Mouse (Mus musculus): Measurements from ENCODE around the gene Tectb. TPM values are rescaled to one million over a fixed set of nuclear protein-coding genes. Genes with fewer than 3 reads are reported as not detected.
"Not testable (repeated sequence)": the region's sequence is repeated elsewhere in the genome, so short reads cannot be mapped to it uniquely, and the experiment has no call there.

Tectb gene
- polyA plus RNA-seq, 1 experiment = not detected

DNA sequence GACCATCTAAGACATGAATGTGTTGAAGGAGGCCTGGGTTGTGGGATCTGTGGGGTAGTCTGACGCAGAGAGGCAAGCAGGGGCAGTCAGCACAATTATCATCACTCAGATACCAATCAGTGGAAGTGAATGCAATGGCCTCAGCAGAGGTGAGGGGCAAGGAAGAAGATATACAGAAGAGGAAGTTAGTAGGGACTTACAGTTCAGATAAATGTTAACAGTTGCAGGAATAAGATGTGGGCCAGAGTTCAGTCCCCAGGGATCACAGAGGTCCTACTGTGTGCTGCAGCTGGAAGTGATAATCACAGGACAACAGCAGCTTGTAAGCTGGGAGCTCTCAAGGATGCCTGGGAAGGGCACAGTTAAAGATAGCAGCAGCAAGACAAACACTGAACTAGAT is 16.4 kb upstream of the Tectb start:
- TF ChIP-seq CTCF (IDR thresholded peaks at IDR 0.05; ENCODE audit: extremely low read depth, insufficient read depth, insufficient read length, insufficient replicate concordance) (no peak), POLR2A (IDR thresholded peaks at IDR 0.05; ENCODE audit: low read depth, low read length) (no peak)
- H3K27me3 ChIP-seq (ENCODE audit: control insufficient read depth, insufficient read depth, low read length) = no peaks in the 10 kb centered on the region
- H3K4me1 ChIP-seq (ENCODE audit: control insufficient read depth, insufficient read depth, insufficient read length) = no peaks in the 10 kb centered on the region
- no peak overlapping the region for H3K27ac ChIP-seq (ENCODE audit: insufficient read depth, low read length)
- WGBS = 64% methylated on average over 1 of the region's 1 CpGs
- no peak for DNase-seq (ENCODE audit: low read depth in 1 of 2, low spot score in 2 of 2)
- no peaks in the 10 kb centered on the region for H3K36me3 ChIP-seq (ENCODE audit: control insufficient read depth, insufficient read depth, low read length)
- no peak overlapping the region for H3K4me3 ChIP-seq (ENCODE audit: extremely low read depth, insufficient read depth, insufficient read length)

DNA sequence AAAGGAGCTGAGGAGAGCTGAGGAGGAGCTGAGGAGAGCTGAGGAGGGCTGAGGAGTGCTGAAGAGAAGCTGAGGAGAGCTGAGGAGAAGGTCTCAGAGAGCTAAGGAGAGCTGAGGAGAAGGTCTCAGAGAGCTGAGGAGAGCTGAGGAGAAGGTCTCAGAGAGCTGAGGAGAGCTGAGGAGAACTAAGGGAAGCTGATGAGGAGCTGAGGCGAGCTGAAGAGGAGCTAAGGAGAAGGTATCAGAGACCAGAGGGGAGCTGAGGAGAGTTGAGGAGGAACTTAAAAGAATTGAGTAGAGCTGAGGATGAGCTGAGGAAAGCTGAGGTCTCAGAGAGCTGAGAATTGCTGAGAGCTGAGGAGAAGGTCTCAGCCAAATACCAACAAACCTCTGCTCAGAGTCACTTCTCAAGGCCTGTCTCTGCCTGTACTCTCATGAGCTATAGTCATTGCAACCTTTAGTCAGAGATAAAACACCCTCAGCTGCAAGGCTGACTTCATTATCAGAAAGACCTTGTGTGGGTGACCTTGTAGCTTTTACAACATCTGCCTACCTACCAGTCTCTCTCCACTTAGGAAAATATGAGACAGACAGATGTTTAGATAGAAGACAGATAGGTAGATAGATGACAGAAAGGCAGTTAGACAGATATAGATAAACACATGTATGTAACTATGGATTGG is 15.2 kb upstream of the Tectb start:
- TF ChIP-seq POLR2A (IDR thresholded peaks at IDR 0.05; ENCODE audit: low read depth, low read length) = no peak
- no peak for TF ChIP-seq CTCF (IDR thresholded peaks at IDR 0.05; ENCODE audit: extremely low read depth, insufficient read depth, insufficient read length, insufficient replicate concordance)

DNA sequence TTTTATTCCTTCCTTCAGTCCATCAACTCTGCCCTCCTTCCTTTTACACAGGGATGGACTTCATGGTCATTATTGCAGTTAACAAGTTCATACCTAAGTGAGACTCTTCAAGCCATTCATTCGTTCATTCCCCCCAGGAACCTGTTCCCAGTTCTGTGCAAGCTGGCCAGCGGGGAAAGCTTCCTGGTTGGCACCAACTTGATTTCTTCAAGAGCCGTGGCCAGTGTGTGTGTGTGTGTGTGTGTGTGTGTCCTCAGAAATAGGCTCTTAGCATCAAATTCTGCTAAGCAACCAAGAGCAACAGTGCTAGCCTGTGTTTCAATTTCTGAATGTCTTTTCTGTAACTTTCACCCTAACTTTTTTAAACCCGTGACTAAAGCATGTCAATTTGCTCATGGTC is 14.6 kb upstream of the Tectb start:
- Histone ChIP-seq H3K4me1 (ENCODE audit: control insufficient read depth, insufficient read depth, insufficient read length) (no peaks in the 10 kb centered on the region), H3K4me3 (ENCODE audit: extremely low read depth, insufficient read depth, insufficient read length) (no peak overlapping the region), H3K27me3 (ENCODE audit: control insufficient read depth, insufficient read depth, low read length) (no peaks in the 10 kb centered on the region), H3K36me3 (ENCODE audit: control insufficient read depth, insufficient read depth, low read length) (no peaks in the 10 kb centered on the region), H3K27ac (ENCODE audit: insufficient read depth, low read length) (no peak overlapping the region)
- no peak for TF ChIP-seq CTCF (IDR thresholded peaks at IDR 0.05; ENCODE audit: extremely low read depth, insufficient read depth, insufficient read length, insufficient replicate concordance)
- TF ChIP-seq POLR2A (IDR thresholded peaks at IDR 0.05; ENCODE audit: low read depth, low read length) = no peak
- WGBS = 68% methylated on average over 4 of the region's 4 CpGs
- no peak for DNase-seq (ENCODE audit: low read depth in 1 of 2, low spot score in 2 of 2)

More for the DNA sequence above, 15.2 kb upstream of the Tectb start:
- DNase-seq (ENCODE audit: low read depth in 1 of 2, low spot score in 2 of 2) = no peak
- H3K27me3 ChIP-seq (ENCODE audit: control insufficient read depth, insufficient read depth, low read length) = no peaks in the 10 kb centered on the region
- WGBS = 62% methylated on average over 1 of the region's 1 CpGs
- no peaks in the 10 kb centered on the region for H3K4me1 ChIP-seq (ENCODE audit: control insufficient read depth, insufficient read depth, insufficient read length)
- no peak overlapping the region for H3K27ac ChIP-seq (ENCODE audit: insufficient read depth, low read length)
- H3K4me3 ChIP-seq (ENCODE audit: extremely low read depth, insufficient read depth, insufficient read length) = no peak overlapping the region
- no peaks in the 10 kb centered on the region for H3K36me3 ChIP-seq (ENCODE audit: control insufficient read depth, insufficient read depth, low read length)

DNA sequence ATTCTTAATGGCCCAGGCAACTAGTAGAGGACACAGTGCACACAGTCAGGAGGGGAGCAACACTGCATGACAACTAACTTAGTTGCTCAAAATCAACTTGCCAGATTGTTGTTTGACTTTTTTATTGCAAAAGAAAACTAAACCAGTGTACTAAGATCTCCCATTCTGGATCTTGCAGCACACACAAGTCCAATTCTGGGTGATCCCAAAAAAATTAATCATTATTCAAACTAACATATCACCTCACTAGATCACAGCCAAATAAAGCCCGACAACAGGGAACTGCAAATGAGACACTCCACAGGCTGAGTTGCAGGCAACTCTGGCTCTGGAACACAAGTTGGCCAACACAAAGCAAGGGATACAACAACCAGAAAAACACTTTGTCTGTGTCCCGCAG is 13.8 kb upstream of the Tectb start:
- DNase-seq (ENCODE audit: low read depth in 1 of 2, low spot score in 2 of 2) = no peak
- Histone ChIP-seq H3K27me3 (ENCODE audit: control insufficient read depth, insufficient read depth, low read length) (no peaks in the 10 kb centered on the region), H3K36me3 (ENCODE audit: control insufficient read depth, insufficient read depth, low read length) (no peaks in the 10 kb centered on the region), H3K27ac (ENCODE audit: insufficient read depth, low read length) (no peak overlapping the region), H3K4me3 (ENCODE audit: extremely low read depth, insufficient read depth, insufficient read length) (no peak overlapping the region), H3K4me1 (ENCODE audit: control insufficient read depth, insufficient read depth, insufficient read length) (no peaks in the 10 kb centered on the region)
- no peak for TF ChIP-seq POLR2A (IDR thresholded peaks at IDR 0.05; ENCODE audit: low read depth, low read length)
- no peak for TF ChIP-seq CTCF (IDR thresholded peaks at IDR 0.05; ENCODE audit: extremely low read depth, insufficient read depth, insufficient read length, insufficient replicate concordance)
- 85% methylated on average over 2 of the region's 2 CpGs for WGBS

DNA sequence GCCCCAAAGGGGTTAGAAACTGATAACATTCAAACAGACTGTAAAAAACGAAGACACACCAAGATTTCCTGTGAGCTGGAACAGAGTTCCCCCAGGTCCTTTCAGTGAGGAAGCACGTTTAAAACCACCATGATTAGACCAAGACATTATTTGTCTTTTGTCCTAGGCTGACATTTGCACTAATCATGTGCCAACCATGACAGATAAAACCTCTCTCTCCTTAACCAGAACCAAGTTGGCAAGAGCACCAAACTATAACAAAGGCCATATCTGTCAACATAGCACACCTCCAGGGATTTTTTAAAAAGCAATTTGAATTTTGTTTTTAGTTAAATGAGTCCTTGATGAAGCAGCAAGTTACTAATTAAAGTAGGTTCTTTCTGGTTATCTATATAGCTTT is 12.8 kb upstream of the Tectb start:
- Histone ChIP-seq H3K27me3 (ENCODE audit: control insufficient read depth, insufficient read depth, low read length) (no peaks in the 10 kb centered on the region), H3K4me3 (ENCODE audit: extremely low read depth, insufficient read depth, insufficient read length) (no peak overlapping the region), H3K27ac (ENCODE audit: insufficient read depth, low read length) (no peak overlapping the region), H3K36me3 (ENCODE audit: control insufficient read depth, insufficient read depth, low read length) (no peaks in the 10 kb centered on the region), H3K4me1 (ENCODE audit: control insufficient read depth, insufficient read depth, insufficient read length) (no peaks in the 10 kb centered on the region)
- no peak for TF ChIP-seq CTCF (IDR thresholded peaks at IDR 0.05; ENCODE audit: extremely low read depth, insufficient read depth, insufficient read length, insufficient replicate concordance)
- DNase-seq (ENCODE audit: low read depth in 1 of 2, low spot score in 2 of 2) = no peak
- 69% methylated on average over 2 of the region's 2 CpGs for WGBS

DNA sequence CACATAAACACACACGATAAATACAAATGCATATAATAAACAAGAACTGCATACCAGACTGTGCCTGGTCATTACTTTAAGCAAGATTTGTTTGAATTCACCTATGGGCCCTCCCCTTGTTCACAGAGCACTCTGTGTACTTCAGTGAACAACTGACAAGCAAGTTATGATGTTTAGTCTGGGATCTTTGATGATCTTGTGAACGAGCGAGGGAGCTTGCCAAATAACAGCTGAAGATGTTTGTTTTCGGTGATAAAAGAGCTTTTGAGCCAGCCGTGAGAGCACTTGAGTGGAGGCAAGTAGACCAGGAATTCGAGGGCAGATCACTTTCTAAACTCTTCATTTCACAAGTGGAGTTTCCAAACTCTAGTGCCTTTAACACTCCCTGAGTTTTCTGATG is 12.2 kb upstream of the Tectb start:
- no peak for DNase-seq (ENCODE audit: low read depth in 1 of 2, low spot score in 2 of 2)
- TF ChIP-seq POLR2A (IDR thresholded peaks at IDR 0.05; ENCODE audit: low read depth, low read length) (no peak), CTCF (IDR thresholded peaks at IDR 0.05; ENCODE audit: extremely low read depth, insufficient read depth, insufficient read length, insufficient replicate concordance) (no peak)
- Histone ChIP-seq H3K4me3 (ENCODE audit: extremely low read depth, insufficient read depth, insufficient read length) (no peak overlapping the region), H3K36me3 (ENCODE audit: control insufficient read depth, insufficient read depth, low read length) (no peaks in the 10 kb centered on the region), H3K27me3 (ENCODE audit: control insufficient read depth, insufficient read depth, low read length) (no peaks in the 10 kb centered on the region), H3K4me1 (ENCODE audit: control insufficient read depth, insufficient read depth, insufficient read length) (no peaks in the 10 kb centered on the region), H3K27ac (ENCODE audit: insufficient read depth, low read length) (no peak overlapping the region)
- WGBS = 81% methylated on average over 6 of the region's 6 CpGs

DNA sequence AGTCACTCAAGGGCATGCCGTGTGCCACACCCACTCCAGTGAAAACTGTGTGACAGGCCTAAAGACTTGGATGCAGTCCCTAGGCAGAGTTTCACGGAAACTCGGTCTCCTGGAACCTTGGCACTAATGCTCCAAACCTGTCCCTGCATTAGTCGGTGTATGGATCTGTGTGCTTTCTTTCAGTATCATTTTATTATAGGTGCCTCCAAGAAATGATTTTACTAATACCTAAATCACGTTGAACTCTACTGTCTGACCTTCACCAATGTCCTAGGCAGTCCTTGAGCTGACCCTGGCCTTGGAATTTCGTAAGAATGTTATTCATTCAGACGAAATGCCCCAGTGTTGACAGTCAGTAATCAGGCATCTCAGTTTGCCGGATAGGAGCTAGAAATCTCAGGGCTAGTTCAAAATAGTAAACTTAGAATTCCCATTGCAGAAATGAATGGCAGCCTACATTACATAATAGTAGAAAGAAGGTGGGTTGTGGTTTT is 11.2 kb upstream of the Tectb start:
- not testable (repeated sequence) for H3K27me3 ChIP-seq (ENCODE audit: control insufficient read depth, insufficient read depth, low read length); H3K4me3 ChIP-seq (ENCODE audit: extremely low read depth, insufficient read depth, insufficient read length); H3K4me1 ChIP-seq (ENCODE audit: control insufficient read depth, insufficient read depth, insufficient read length); H3K36me3 ChIP-seq (ENCODE audit: control insufficient read depth, insufficient read depth, low read length); H3K27ac ChIP-seq (ENCODE audit: insufficient read depth, low read length); DNase-seq (ENCODE audit: low read depth in 1 of 2, low spot score in 2 of 2)
- 87% methylated on average over 8 of the region's 8 CpGs for WGBS

Data from spleen, adult 2 months (tissue).